Mouse (Mus musculus) CH12.LX (cell line): ENCODE results near the gene Cc2d2a. TPM values are rescaled to one million over a fixed set of nuclear protein-coding genes. Genes with fewer than 3 reads are reported as not detected.

Experiments
- DNase-seq: peaks from one replicate; pipeline ENCODE4 v3.0.0-alpha.2; 2013; ENCODE audit errors: extremely low read depth
- H3K27ac ChIP-seq: 2 replicates; pipeline ENCODE4 v1.5.1; 2012; ENCODE audit warnings: low read depth, mild to moderate bottlenecking, control low read depth, moderate library complexity; ENCODE audit not compliant: insufficient read depth
- H3K27me3 ChIP-seq: replicated peaks from 2 replicates; pipeline ENCODE3; 2012; ENCODE audit warnings: inconsistent platforms
- H3K36me3 ChIP-seq, 2 experiments: replicated peaks in 1 of 2; 2 replicates each; pipeline versions ENCODE3 to v1.6.1; 2012; ENCODE audit warnings: inconsistent platforms in 1 of 2, low read length in 1 of 2, mild to moderate bottlenecking in 1 of 2, mixed read lengths in 1 of 2, moderate library complexity in 1 of 2; ENCODE audit not compliant: control insufficient read depth in 1 of 2, insufficient read depth in 1 of 2
- H3K4me1 ChIP-seq, 2 experiments: 2 replicates each; pipeline ENCODE4 v1.6.1; 2012; ENCODE audit warnings: inconsistent platforms in 1 of 2, moderate library complexity in 1 of 2; ENCODE audit not compliant: insufficient read depth in 2 of 2, control insufficient read depth in 1 of 2
- H3K4me2 ChIP-seq: 2 replicates; pipeline ENCODE4 v1.6.1; 2012; ENCODE audit warnings: low read depth, mild to moderate bottlenecking, control low read depth; ENCODE audit not compliant: poor library complexity, insufficient read depth, severe bottlenecking
- H3K4me3 ChIP-seq, 3 experiments: fragments of 150-350 bp in 1 of 3; sonication (generic) in 1 of 3; replicated peaks in 1 of 3; 2 replicates each; pipeline versions ENCODE3 to v1.5.1; 2011 to 2012; ENCODE audit warnings: low read depth in 2 of 3, low read length in 2 of 3, mild to moderate bottlenecking in 2 of 3, moderate library complexity in 2 of 3, control low read depth in 1 of 3, improper control_type of control experiment in 1 of 3, inconsistent platforms in 1 of 3, mixed read lengths in 1 of 3; ENCODE audit not compliant: poor library complexity in 1 of 3
- H3K79me2 ChIP-seq: replicated peaks from 2 replicates; pipeline ENCODE4 v1.6.1; 2012; ENCODE audit warnings: mild to moderate bottlenecking, moderate library complexity; ENCODE audit not compliant: control insufficient read depth, poor library complexity, insufficient read depth, severe bottlenecking; ENCODE audit errors: extremely low read depth
- H3K9ac ChIP-seq: 2 replicates; pipeline ENCODE4 v1.6.1; 2012; ENCODE audit warnings: low read depth, mild to moderate bottlenecking, control low read depth, moderate library complexity; ENCODE audit not compliant: insufficient read depth
- H3K9me3 ChIP-seq: replicated peaks from 2 replicates; pipeline ENCODE3; 2012; ENCODE audit warnings: low read length, inconsistent platforms, mixed read lengths
- BHLHE40 ChIP-seq: IDR thresholded peaks from 2 replicates; pipeline ENCODE4 v1.6.1; 2011; ENCODE audit warnings: mild to moderate bottlenecking, low read depth, low read length, improper control_type of control experiment
- ETS1 ChIP-seq: conservative IDR thresholded peaks from 2 replicates; pipeline ENCODE4 v1.6.1; 2012; ENCODE audit warnings: low read depth, mild to moderate bottlenecking, inconsistent platforms, low read length, improper control_type of control experiment, moderate library complexity
- HCFC1 ChIP-seq: IDR thresholded peaks from 2 replicates; pipeline ENCODE4 v1.6.1; 2012; ENCODE audit warnings: low read depth, mild to moderate bottlenecking, inconsistent platforms, low read length, improper control_type of control experiment
- IRF4 ChIP-seq: IDR thresholded peaks from 2 replicates; pipeline ENCODE4 v1.6.1; 2014; ENCODE audit warnings: low read depth, mild to moderate bottlenecking, inconsistent platforms, low read length, improper control_type of control experiment
- JUN ChIP-seq: IDR thresholded peaks from 2 replicates; pipeline ENCODE4 v1.6.1; 2011; ENCODE audit warnings: low read depth, mild to moderate bottlenecking, low read length, improper control_type of control experiment, moderate library complexity; ENCODE audit not compliant: insufficient read depth
- JUND ChIP-seq: conservative IDR thresholded peaks from 2 replicates; pipeline ENCODE4 v1.6.1; 2011; ENCODE audit warnings: low read depth, low read length, improper control_type of control experiment
- KAT2A ChIP-seq: IDR thresholded peaks from 2 replicates; pipeline ENCODE4 v1.6.1; 2012; ENCODE audit warnings: low read length, improper control_type of control experiment, inconsistent platforms; ENCODE audit not compliant: insufficient replicate concordance
- MAFK ChIP-seq: IDR thresholded peaks from 2 replicates; pipeline ENCODE4 v1.6.1; 2011; ENCODE audit warnings: low read length, improper control_type of control experiment; ENCODE audit not compliant: insufficient replicate concordance
- MAZ ChIP-seq: IDR thresholded peaks from 2 replicates; pipeline ENCODE4 v1.6.1; 2012; ENCODE audit warnings: low read depth, mild to moderate bottlenecking, inconsistent platforms, low read length, improper control_type of control experiment, moderate library complexity
- MEF2A ChIP-seq: IDR thresholded peaks from 2 replicates; pipeline ENCODE4 v1.6.1; 2014; ENCODE audit warnings: low read depth, mild to moderate bottlenecking, inconsistent platforms, low read length, improper control_type of control experiment, borderline replicate concordance
- MXI1 ChIP-seq: IDR thresholded peaks from 2 replicates; pipeline ENCODE4 v1.6.1; 2011; ENCODE audit warnings: mild to moderate bottlenecking, low read depth, low read length, improper control_type of control experiment
- MYC ChIP-seq: IDR thresholded peaks from 2 replicates; pipeline ENCODE4 v1.6.1; 2011; ENCODE audit warnings: low read depth, mild to moderate bottlenecking, improper control_type of control experiment, low read length
- NELFE ChIP-seq: IDR thresholded peaks from 2 replicates; pipeline ENCODE4 v1.6.1; 2011; ENCODE audit warnings: low read depth, low read length, improper control_type of control experiment
- NRF1 ChIP-seq: IDR thresholded peaks from 2 replicates; pipeline ENCODE4 v1.6.1; 2014; ENCODE audit warnings: low read depth, mild to moderate bottlenecking, inconsistent platforms, low read length, improper control_type of control experiment, moderate library complexity
- POLR2AphosphoS2 ChIP-seq: IDR thresholded peaks from 2 replicates; pipeline ENCODE4 v1.6.1; 2011; ENCODE audit warnings: low read depth, low read length, improper control_type of control experiment
- RCOR1 ChIP-seq: conservative IDR thresholded peaks from 2 replicates; pipeline ENCODE4 v1.6.1; 2012; ENCODE audit warnings: low read depth, mild to moderate bottlenecking, inconsistent platforms, low read length, improper control_type of control experiment
- SIN3A ChIP-seq: IDR thresholded peaks from 2 replicates; pipeline ENCODE4 v1.6.1; 2012; ENCODE audit warnings: low read length, improper control_type of control experiment, inconsistent platforms
- SMC3 ChIP-seq: IDR thresholded peaks from 2 replicates; pipeline ENCODE4 v1.6.1; 2011; ENCODE audit warnings: low read depth, low read length, improper control_type of control experiment
- TCF12 ChIP-seq: IDR thresholded peaks from 2 replicates; pipeline ENCODE4 v1.6.1; 2014; ENCODE audit warnings: low read depth, mild to moderate bottlenecking, inconsistent platforms, low read length, improper control_type of control experiment
- UBTF ChIP-seq: IDR thresholded peaks from 2 replicates; pipeline ENCODE4 v1.6.1; 2012; ENCODE audit warnings: low read depth, mild to moderate bottlenecking, inconsistent platforms, low read length, improper control_type of control experiment, moderate library complexity
- ZNF384 ChIP-seq: IDR thresholded peaks from 2 replicates; pipeline ENCODE4 v1.6.1; 2012; ENCODE audit warnings: low read depth, low read length, improper control_type of control experiment, inconsistent platforms
- dilution Hi-C: fragments of 300-500 bp; cut with MboI; formaldehyde crosslinking; loops from 2 replicates; pipeline ENCODE4 v1.14.3; 2020; ENCODE audit warnings: low sequenced_read_pairs; ENCODE audit not compliant: extremely low pct_unique_long_range_greater_than_20kb, extremely low pct_ligation_motif_present
- in situ Hi-C: fragments of 300-500 bp; cut with MboI; formaldehyde crosslinking; loops from 3 replicates; pipeline ENCODE4 v1.14.3; 2019; ENCODE audit warnings: low sequenced_read_pairs, low pct_ligation_motif_present, low pct_unique_long_range_greater_than_20kb, mixed read lengths
- polyA plus RNA-seq: library from polyadenylated mRNA; unstranded; fragments of >175 nt; gene quantifications from 2 replicates; pipeline ENCODE4 v1.2.1, GENCODE M21; 2012; ENCODE audit warnings: low read depth; ENCODE audit not compliant: insufficient read length
- total RNA-seq, 2 experiments: library from RNA; depleted of rRNA; stranded (reverse); fragments of 300-350 nt in 1 of 2; fragments of >200 nt in 1 of 2; gene quantifications; 2 replicates each; pipeline ENCODE4 v1.2.3; 2012 to 2014

The Cc2d2a gene
- total and polyA plus RNA-seq, 3 experiments = 0.04 to 0.12 TPM; not detected in 1

GRCm38 (mm10) chr5:43685466-43685865, 23.3 kb downstream of the Cc2d2a start:
- no peak overlapping the region for H3K27ac ChIP-seq
- H3K79me2 ChIP-seq = no peaks in the 10 kb centered on the region
- TF ChIP-seq SMC3 = no peak
- TF ChIP-seq MXI1 = no peak
- no peak for TF ChIP-seq KAT2A
- no peak for TF ChIP-seq MAZ
- no peak for TF ChIP-seq ETS1
- TF ChIP-seq ZNF384 = no peak
- no peak for TF ChIP-seq NELFE
- no peak for TF ChIP-seq TCF12
- TF ChIP-seq SIN3A = no peak
- no peak for TF ChIP-seq HCFC1
- TF ChIP-seq POLR2AphosphoS2 = no peak
- no peak for TF ChIP-seq UBTF
- TF ChIP-seq RCOR1 = no peak
- TF ChIP-seq JUN = no peak
- no peak for TF ChIP-seq MYC
- TF ChIP-seq MAFK = no peak
- TF ChIP-seq IRF4 = no peak
- no peak for TF ChIP-seq MEF2A
- H3K4me2 ChIP-seq = no peak overlapping the region
- no peak overlapping the region for H3K4me3 ChIP-seq
- H3K9ac ChIP-seq = no peak overlapping the region
- in situ Hi-C loops = no loop called here
- dilution Hi-C loops = no loop called here
- H3K4me1 ChIP-seq = no peaks in the 10 kb centered on the region
- no peaks in the 10 kb centered on the region for H3K36me3 ChIP-seq
- H3K9me3 ChIP-seq = no peaks in the 10 kb centered on the region
- H3K27me3 ChIP-seq = no peaks in the 10 kb centered on the region
- DNase-seq = no peak

GRCm38 (mm10) chr5:43692489-43692888, 30.3 kb downstream of the Cc2d2a start:
- Histone ChIP-seq H3K4me1 (no peaks in the 10 kb centered on the region), H3K27me3 (no peaks in the 10 kb centered on the region), H3K9ac (no peak overlapping the region), H3K9me3 (no peaks in the 10 kb centered on the region), H3K4me3 (no peak overlapping the region), H3K27ac (no peak overlapping the region), H3K4me2 (no peak overlapping the region), H3K36me3 (no peaks in the 10 kb centered on the region), H3K79me2 (no peaks in the 10 kb centered on the region)
- TF ChIP-seq MXI1 (no peak), NRF1 (no peak), BHLHE40 (no peak), MAFK (no peak), JUND (no peak), KAT2A (no peak), SMC3 (no peak)
- in situ Hi-C loops = no loop called here
- DNase-seq = no peak
- dilution Hi-C loops = no loop called here
